Mouse (Mus musculus): Measurements from ENCODE around the gene Fbxw16. TPM values are rescaled to one million over a fixed set of nuclear protein-coding genes. Genes with fewer than 3 reads are reported as not detected.

Gene Fbxw16
- polyA plus RNA-seq (2015; fragmentation: Nextera tagmentation; extraction: Ambion mirVana), result not detected in 2 replicates

DNA sequence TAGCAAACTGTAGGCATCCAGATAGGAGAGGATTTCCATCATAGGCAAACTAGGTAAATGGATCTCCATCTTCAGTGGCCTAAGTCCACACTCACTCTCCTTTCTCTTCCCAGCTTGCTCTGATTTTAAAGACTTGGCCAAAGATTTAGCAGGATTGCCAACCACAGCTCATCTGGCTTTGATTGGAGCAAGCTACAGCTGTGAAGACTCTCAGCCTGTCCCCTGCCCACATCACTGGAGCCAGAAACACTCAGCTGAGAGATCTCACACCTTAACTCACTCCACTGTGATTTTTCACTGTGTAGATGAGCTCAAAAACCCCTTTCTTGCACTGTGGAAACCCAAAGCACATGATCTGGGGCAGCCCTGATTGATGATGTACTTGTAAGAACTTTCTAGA is at the start of gene Fbxw16:
Fbxw16 (minus strand) TSS at position 101 of the 400 bp plus-strand sequence.

DNA sequence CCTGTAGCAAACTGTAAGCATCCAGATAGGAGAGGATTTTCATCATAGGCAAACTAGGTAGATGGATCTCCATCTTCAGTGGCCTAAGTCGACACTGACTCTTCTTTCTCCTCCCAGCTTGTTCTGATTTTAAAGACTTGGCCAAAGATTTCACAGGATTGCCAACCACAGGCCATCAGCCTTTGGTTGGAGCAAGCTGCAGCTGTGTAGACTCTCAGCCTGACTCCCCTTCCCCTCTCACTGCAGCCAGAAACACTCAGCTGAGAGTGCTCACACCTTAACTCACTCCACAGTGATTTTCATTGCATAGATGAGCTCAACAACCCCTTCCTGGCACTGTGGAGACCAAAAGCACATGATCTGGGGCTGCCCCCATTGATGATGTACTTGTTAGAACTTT is 46.8 kb upstream of the Fbxw16 start, which contains the start of gene Fbxw19:
Fbxw19 (minus strand) TSS at position 101 of the 400 bp plus-strand sequence.

DNA sequence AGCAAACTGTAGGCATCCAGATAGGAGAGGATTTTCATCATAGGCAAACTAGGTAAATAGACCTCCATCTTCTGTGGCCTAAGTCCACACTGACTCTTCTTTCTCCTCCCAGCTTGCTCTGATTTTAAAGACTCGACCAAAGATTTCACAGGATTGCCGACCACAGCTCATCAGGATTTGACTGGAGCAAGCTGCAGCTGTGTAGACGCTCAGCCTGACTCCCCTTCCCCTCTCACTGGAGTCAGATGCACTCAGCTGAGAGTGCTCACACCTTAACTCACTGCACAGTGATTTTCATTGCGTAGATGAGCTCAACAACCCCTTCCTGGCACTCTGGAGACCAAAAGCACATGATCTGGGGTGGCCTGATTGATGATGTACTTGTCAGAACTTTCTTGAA is 44.7 kb downstream of the Fbxw16 start, which contains the start of gene Fbxw22:
Fbxw22 (minus strand) TSS at position 101 of the 400 bp plus-strand sequence.

Other genes with a start within 250 kb of the Fbxw16 start
- 0.14 TPM in 1 of 2 replicates, not detected in the other for gene Fbxw20, start 214.4 kb downstream of the Fbxw16 start, polyA plus RNA-seq (2015; fragmentation: Nextera tagmentation; extraction: Ambion mirVana)
- not detected in 2 replicates for gene Fbxw14, start 161.5 kb downstream of the Fbxw16 start, polyA plus RNA-seq (2015; fragmentation: Nextera tagmentation; extraction: Ambion mirVana)
- not detected in 2 replicates for gene Fbxw28, start 109.5 kb downstream of the Fbxw16 start, polyA plus RNA-seq (2015; fragmentation: Nextera tagmentation; extraction: Ambion mirVana)
- not detected in 2 replicates for gene Fbxw22, start 44.8 kb downstream of the Fbxw16 start, polyA plus RNA-seq (2015; fragmentation: Nextera tagmentation; extraction: Ambion mirVana)
- gene Fbxw19, start 46.7 kb upstream of the Fbxw16 start, polyA plus RNA-seq (2015; fragmentation: Nextera tagmentation; extraction: Ambion mirVana), result not detected in 2 replicates
- gene Fbxw15, start 119.1 kb upstream of the Fbxw16 start, polyA plus RNA-seq (2015; fragmentation: Nextera tagmentation; extraction: Ambion mirVana), result not detected in 2 replicates
- not detected in 2 replicates for gene Fbxw24, start 176.9 kb upstream of the Fbxw16 start, polyA plus RNA-seq (2015; fragmentation: Nextera tagmentation; extraction: Ambion mirVana)
- not detected in 2 replicates for gene Fbxw25, start 215.5 kb upstream of the Fbxw16 start, polyA plus RNA-seq (2015; fragmentation: Nextera tagmentation; extraction: Ambion mirVana)